Mouse (Mus musculus) hindbrain, embryonic 12.5 days (tissue): Measurements from ENCODE around the gene Phlpp1. TPM values are rescaled to one million over a fixed set of nuclear protein-coding genes. Genes with fewer than 3 reads are reported as not detected.

ENCODE experiments used
- ATAC-seq: fragments of 200-750 bp; cut with Nextera tagmentation; 2 replicates; pipeline ENCODE4 v1.8.0; 2017; ENCODE audit warnings: moderate TSS enrichment; ENCODE audit not compliant: low FRiP score
- H3K27ac ChIP-seq: fragments of 300-500 bp; sonication (generic); 2 replicates; pipeline ENCODE4 v1.5.1; 2016; ENCODE audit warnings: mild to moderate bottlenecking
- H3K27me3 ChIP-seq: fragments of 300-500 bp; sonication (generic); 2 replicates; pipeline ENCODE4 v1.6.1; 2016; ENCODE audit warnings: mild to moderate bottlenecking
- H3K36me3 ChIP-seq: fragments of 300-500 bp; sonication (generic); 2 replicates; pipeline ENCODE4 v1.6.1; 2016; ENCODE audit warnings: mild to moderate bottlenecking
- H3K4me1 ChIP-seq: fragments of 300-500 bp; sonication (generic); 2 replicates; pipeline ENCODE4 v1.6.1; 2016
- H3K4me2 ChIP-seq: fragments of 300-500 bp; sonication (generic); replicated peaks from 2 replicates; pipeline ENCODE4 v1.6.1; 2016; ENCODE audit warnings: mild to moderate bottlenecking
- H3K4me3 ChIP-seq: fragments of 300-500 bp; sonication (generic); 2 replicates; pipeline ENCODE4 v1.5.1; 2016; ENCODE audit warnings: mild to moderate bottlenecking
- H3K9ac ChIP-seq: fragments of 300-500 bp; sonication (generic); 2 replicates; pipeline ENCODE4 v1.6.1; 2016; ENCODE audit warnings: mild to moderate bottlenecking, moderate library complexity
- H3K9me3 ChIP-seq: fragments of 300-500 bp; sonication (generic); replicated peaks from 2 replicates; pipeline ENCODE4 v1.6.1; 2016; ENCODE audit warnings: mild to moderate bottlenecking
- WGBS: fragments of 180-500 bp; shearing (Covaris S2); methylation state at CpG from one replicate; pipeline ENCODE4 v1.1.7; 2016; 5-methylcytosine and 5-hydroxymethylcytosine counted together
- polyA plus RNA-seq: library from polyadenylated mRNA; unstranded; fragments of >200 nt; fragmentation: Nextera tagmentation; extraction: Ambion mirVana; gene quantifications from 2 replicates; pipeline ENCODE4 v1.2.1, GENCODE M21; 2016

Phlpp1 gene
- polyA plus RNA-seq, 1 experiment from 2014 or later: 9.4 TPM

- no peak for ATAC-seq
- Histone ChIP-seq H3K4me3 (no peak overlapping the region), H3K4me2 (no peak overlapping the region), H3K9ac (no peak overlapping the region), H3K4me1 (0 out of 2 replicates have a peak, but pooled peaks cover 3% of the 10 kb centered on the region), H3K27me3 (no peaks in the 10 kb centered on the region), H3K36me3 (peaks cover 21% of the 10 kb centered on the region), H3K27ac (no peak overlapping the region), H3K9me3 (no peaks in the 10 kb centered on the region)
- WGBS: 98% methylated on average over 4 of the region's 4 CpGs
Observed at GRCm38 (mm10) chr1:106387264-106387663, 215.7 kb downstream of the Phlpp1 start.

DNA sequence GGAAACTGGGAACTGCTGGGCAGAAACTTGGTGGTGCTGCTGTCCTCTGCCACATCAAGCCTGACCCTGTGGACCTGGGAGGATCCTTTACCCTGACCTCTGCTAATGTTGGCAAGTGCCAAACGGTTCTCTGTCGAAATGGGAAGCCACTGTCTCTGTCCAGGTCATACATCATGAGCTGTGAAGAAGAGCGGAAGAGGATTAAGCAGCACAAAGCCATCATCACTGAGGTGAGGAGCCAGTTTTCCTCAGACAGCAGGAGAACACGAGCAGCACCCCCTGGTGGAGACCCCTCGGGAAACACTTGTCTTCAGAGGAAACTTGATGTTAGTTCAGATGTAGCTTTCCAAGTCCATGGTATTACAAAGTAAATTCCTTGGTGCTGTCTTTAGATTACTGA is 218.1 kb downstream of the Phlpp1 start:
- no peaks in the 10 kb centered on the region for H3K27me3 ChIP-seq
- H3K9me3 ChIP-seq: no peaks in the 10 kb centered on the region
- H3K4me3 ChIP-seq: no peak overlapping the region
- no peak overlapping the region for H3K4me2 ChIP-seq
- H3K9ac ChIP-seq: no peak overlapping the region
- H3K36me3 ChIP-seq: peaks cover 35% of the 10 kb centered on the region
- H3K27ac ChIP-seq: no peak overlapping the region
- 0 out of 2 replicates have a peak, but pooled peaks cover under 1% of the 10 kb centered on the region for H3K4me1 ChIP-seq
- peak; percentile 58 for ATAC-seq
- 26% methylated on average over 5 of the region's 5 CpGs for WGBS

DNA sequence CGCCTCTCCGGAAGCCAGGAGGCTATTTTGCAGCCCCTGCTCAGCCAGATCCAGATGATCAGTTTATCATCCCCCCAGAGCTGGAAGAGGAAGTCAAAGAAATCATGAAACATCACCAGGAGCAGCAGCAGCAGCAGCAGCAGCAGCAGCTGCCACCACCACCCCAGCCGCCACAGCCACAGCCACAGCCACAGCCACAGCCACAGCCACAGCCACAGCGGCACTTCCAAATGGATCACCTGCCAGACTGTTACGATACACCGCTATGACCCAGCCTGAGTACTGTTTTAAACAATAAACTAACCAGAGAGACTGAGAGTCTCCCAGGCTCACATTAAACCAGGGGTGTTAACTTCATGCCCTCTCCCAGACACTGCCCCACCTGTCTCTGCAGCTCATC is 221.5 kb downstream of the Phlpp1 start:
- Histone ChIP-seq H3K9ac (no peak overlapping the region), H3K27me3 (no peaks in the 10 kb centered on the region), H3K4me3 (no peak overlapping the region), H3K4me1 (no peaks in the 10 kb centered on the region), H3K27ac (no peak overlapping the region), H3K36me3 (peaks cover 31% of the 10 kb centered on the region), H3K9me3 (no peaks in the 10 kb centered on the region), H3K4me2 (no peak overlapping the region)
- 98% methylated on average over 6 of the region's 6 CpGs for WGBS
- no peak for ATAC-seq

GRCm38 (mm10) chr1:106394678-106395077 is 223.1 kb downstream of the Phlpp1 start:
- no peak overlapping the region for H3K4me2 ChIP-seq
- no peak overlapping the region for H3K27ac ChIP-seq
- peaks cover 31% of the 10 kb centered on the region for H3K36me3 ChIP-seq
- H3K4me1 ChIP-seq: no peaks in the 10 kb centered on the region
- H3K4me3 ChIP-seq: no peak overlapping the region
- WGBS: 83% methylated on average over 2 of the region's 2 CpGs
- no peak for ATAC-seq
- H3K9me3 ChIP-seq: no peaks in the 10 kb centered on the region
- H3K27me3 ChIP-seq: no peaks in the 10 kb centered on the region
- no peak overlapping the region for H3K9ac ChIP-seq

GRCm38 (mm10) chr1:106395476-106395875 is 223.9 kb downstream of the Phlpp1 start:
- peaks cover 31% of the 10 kb centered on the region for H3K36me3 ChIP-seq
- no peaks in the 10 kb centered on the region for H3K9me3 ChIP-seq
- WGBS: 6% methylated on average over 2 of the region's 2 CpGs
- peak; percentile 80 for ATAC-seq
- no peak overlapping the region for H3K27ac ChIP-seq
- no peaks in the 10 kb centered on the region for H3K27me3 ChIP-seq
- H3K4me3 ChIP-seq: no peak overlapping the region
- no peak overlapping the region for H3K9ac ChIP-seq
- H3K4me1 ChIP-seq: no peaks in the 10 kb centered on the region
- no peak overlapping the region for H3K4me2 ChIP-seq

- ATAC-seq: no peak
- H3K9ac ChIP-seq: no peak overlapping the region
- WGBS: 84% methylated on average over 11 of the region's 11 CpGs
- H3K4me3 ChIP-seq: no peak overlapping the region
- H3K27ac ChIP-seq: no peak overlapping the region
- H3K36me3 ChIP-seq: no peaks in the 10 kb centered on the region
- H3K27me3 ChIP-seq: no peaks in the 10 kb centered on the region
- H3K4me2 ChIP-seq: no peak overlapping the region
- H3K9me3 ChIP-seq: no peaks in the 10 kb centered on the region
- H3K4me1 ChIP-seq: no peaks in the 10 kb centered on the region
Observed at GRCm38 (mm10) chr1:106400900-106401634, 229.5 kb downstream of the Phlpp1 start.

GRCm38 (mm10) chr1:106403011-106403501 is 231.5 kb downstream of the Phlpp1 start:
- no peaks in the 10 kb centered on the region for H3K36me3 ChIP-seq
- H3K9me3 ChIP-seq: no peaks in the 10 kb centered on the region
- H3K9ac ChIP-seq: no peak overlapping the region
- H3K4me1 ChIP-seq: no peaks in the 10 kb centered on the region
- no peaks in the 10 kb centered on the region for H3K27me3 ChIP-seq
- H3K4me2 ChIP-seq: no peak overlapping the region
- H3K27ac ChIP-seq: no peak overlapping the region
- 0 out of 2 replicates have a peak, but pooled peaks have one; percentile 30 for ATAC-seq
- H3K4me3 ChIP-seq: no peak overlapping the region
- WGBS: 32% methylated on average over 6 of the region's 6 CpGs

DNA sequence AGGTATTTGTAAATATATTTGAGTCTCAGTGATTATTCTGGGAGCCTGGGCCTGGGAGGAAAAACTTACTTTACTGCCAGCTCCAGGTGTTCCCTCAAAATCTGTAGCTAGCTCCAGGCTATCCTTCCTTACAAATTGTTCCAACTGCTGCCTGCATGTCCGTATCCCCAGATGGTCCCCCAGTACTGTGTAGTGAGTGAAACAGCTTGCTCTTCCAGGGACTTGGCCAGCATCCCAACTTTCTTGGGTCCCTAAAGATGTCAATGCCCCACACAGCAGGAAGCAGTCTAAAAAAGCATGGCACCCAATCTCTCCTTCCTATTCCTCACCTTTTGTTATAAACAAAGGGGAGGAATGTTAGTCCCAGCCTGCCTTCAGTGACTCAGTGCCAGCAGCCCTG is 235.3 kb downstream of the Phlpp1 start:
- no peak overlapping the region for H3K4me3 ChIP-seq
- no peak overlapping the region for H3K9ac ChIP-seq
- H3K27me3 ChIP-seq: no peaks in the 10 kb centered on the region
- WGBS: 46% methylated on average over 1 of the region's 1 CpGs
- ATAC-seq: no peak
- no peaks in the 10 kb centered on the region for H3K9me3 ChIP-seq
- H3K27ac ChIP-seq: no peak overlapping the region
- no peaks in the 10 kb centered on the region for H3K4me1 ChIP-seq
- no peaks in the 10 kb centered on the region for H3K36me3 ChIP-seq
- H3K4me2 ChIP-seq: no peak overlapping the region

GRCm38 (mm10) chr1:106407963-106408440 is 236.4 kb downstream of the Phlpp1 start:
- Histone ChIP-seq H3K4me2 (no peak overlapping the region), H3K27me3 (no peaks in the 10 kb centered on the region), H3K4me1 (no peaks in the 10 kb centered on the region), H3K27ac (no peak overlapping the region), H3K36me3 (no peaks in the 10 kb centered on the region), H3K4me3 (no peak overlapping the region), H3K9ac (no peak overlapping the region), H3K9me3 (no peaks in the 10 kb centered on the region)
- ATAC-seq: no peak
- 75% methylated on average over 7 of the region's 7 CpGs for WGBS

- Histone ChIP-seq H3K4me2 (no peak overlapping the region), H3K9me3 (no peaks in the 10 kb centered on the region), H3K9ac (no peak overlapping the region), H3K27ac (no peak overlapping the region), H3K36me3 (no peaks in the 10 kb centered on the region), H3K27me3 (no peaks in the 10 kb centered on the region), H3K4me3 (no peak overlapping the region), H3K4me1 (no peaks in the 10 kb centered on the region)
- WGBS: 82% methylated on average over 2 of the region's 2 CpGs
- ATAC-seq: no peak
Observed at GRCm38 (mm10) chr1:106410858-106411257, 239.3 kb downstream of the Phlpp1 start.

- Histone ChIP-seq H3K4me1 (no peaks in the 10 kb centered on the region), H3K9me3 (no peaks in the 10 kb centered on the region), H3K27ac (no peak overlapping the region), H3K27me3 (no peaks in the 10 kb centered on the region), H3K4me2 (no peak overlapping the region), H3K9ac (no peak overlapping the region), H3K4me3 (no peak overlapping the region), H3K36me3 (no peaks in the 10 kb centered on the region)
- WGBS: 40% methylated on average over 9 of the region's 9 CpGs
- no peak for ATAC-seq
Observed at GRCm38 (mm10) chr1:106425128-106425936, 253.8 kb downstream of the Phlpp1 start.

GRCm38 (mm10) chr1:106428170-106428569 is 256.6 kb downstream of the Phlpp1 start:
- H3K27ac ChIP-seq: no peak overlapping the region
- no peaks in the 10 kb centered on the region for H3K4me1 ChIP-seq
- no peak overlapping the region for H3K4me3 ChIP-seq
- no peak overlapping the region for H3K4me2 ChIP-seq
- WGBS: 52% methylated on average over 8 of the region's 8 CpGs
- H3K36me3 ChIP-seq: no peaks in the 10 kb centered on the region
- no peaks in the 10 kb centered on the region for H3K27me3 ChIP-seq
- peak; percentile 43; the same call in 1 of the 2 replicates for ATAC-seq
- H3K9me3 ChIP-seq: no peaks in the 10 kb centered on the region
- H3K9ac ChIP-seq: no peak overlapping the region
